In genomic region chr10:95681481-95681880, GRCm38 (mm10) we compare ENCODE assay signal across 12 mouse cellular contexts. TPM values are rescaled to one million over a fixed set of nuclear protein-coding genes. Genes with fewer than 3 reads are reported as not detected.
DNase-seq lines count a peak whose midpoint lies in the region; ATAC-seq lines count a peak whose summit lies in the region.
"Had no signal": no experiment of that assay in that cellular context is flagged by ENCODE, and none has a peak within 500 bp of the region (broad histone marks: within the 10 kb centered on the region; RNA-seq: fewer than 3 reads in every experiment).

No protein-coding gene starts in this region.

- intact Hi-C loops in heart, postnatal 25 days (cut with DNase I) = no loop called here

- H3K4me2 ChIP-seq in lung, embryonic 16.5 days (ENCODE audit: low read depth, low read length) = peak overlapping the region; percentile 16; the same call in 1 of the 2 replicates
- H3K4me2 ChIP-seq in intestine, embryonic 15.5 days (replicated peaks) = peak overlapping the region; percentile 42; the same call in 1 of the 2 replicates
- H3K4me2 ChIP-seq in midbrain, embryonic 15.5 days = peak overlapping the region; percentile 38

- no peaks in the 10 kb centered on the region for H3K27me3 ChIP-seq in lung, embryonic 16.5 days (ENCODE audit: control insufficient read depth, insufficient read depth, low read depth, low read length)
- H3K27me3 ChIP-seq in intestine, embryonic 15.5 days (replicated peaks) = no peaks in the 10 kb centered on the region
- H3K27me3 ChIP-seq in midbrain, embryonic 15.5 days (replicated peaks) = no peaks in the 10 kb centered on the region

- H3K4me1 ChIP-seq in lung, embryonic 16.5 days (replicated peaks; ENCODE audit: control insufficient read depth, insufficient read depth, low read length) = peaks cover 12% of the 10 kb centered on the region
- peaks cover 5% of the 10 kb centered on the region; the same call in 1 of the 2 replicates for H3K4me1 ChIP-seq in intestine, embryonic 15.5 days (replicated peaks)
- peaks cover 15% of the 10 kb centered on the region for H3K4me1 ChIP-seq in midbrain, embryonic 15.5 days

- DNase-seq in heart, adult 11 months = peak; percentile 50
- no peak for DNase-seq in heart, postnatal 25 days (ENCODE audit: low spot score)
- DNase-seq in lung, postnatal 14 days = no peak
- DNase-seq in right cerebral cortex, postnatal 14 days = no peak
- DNase-seq in frontal cortex, postnatal 36 days (ENCODE audit: low spot score in 2 of 2) = no peak
- DNase-seq: cerebellum, adult 2 months; retina, postnatal 1 day had no signal

- H3K4me3 ChIP-seq in lung, embryonic 16.5 days (ENCODE audit: low read length) = no peak overlapping the region
- no peak overlapping the region for H3K4me3 ChIP-seq in intestine, embryonic 15.5 days (replicated peaks)
- peak overlapping the region; percentile 23 for H3K4me3 ChIP-seq in midbrain, embryonic 15.5 days

- ATAC-seq in lung, embryonic 16.5 days (ENCODE audit: low read depth) = no peak
- ATAC-seq in intestine, embryonic 15.5 days = no peak; the same call in 1 of the 2 replicates
- ATAC-seq in midbrain, embryonic 15.5 days (replicated peaks) = no peak

- no peaks in the 10 kb centered on the region for H3K36me3 ChIP-seq in lung, embryonic 16.5 days (ENCODE audit: control insufficient read depth, insufficient read depth, low read length)
- no peaks in the 10 kb centered on the region for H3K36me3 ChIP-seq in intestine, embryonic 15.5 days
- H3K36me3 ChIP-seq in midbrain, embryonic 15.5 days (replicated peaks) = no peaks in the 10 kb centered on the region

- H3K9me3 ChIP-seq in lung, embryonic 16.5 days (ENCODE audit: control insufficient read depth, low read length) = no peaks in the 10 kb centered on the region
- H3K9me3 ChIP-seq in intestine, embryonic 15.5 days = no peaks in the 10 kb centered on the region
- H3K9me3 ChIP-seq in midbrain, embryonic 15.5 days = no peaks in the 10 kb centered on the region

- WGBS in lung, embryonic 16.5 days = 72% methylated on average over 4 of the region's 4 CpGs
- WGBS in intestine, embryonic 15.5 days = 75% methylated on average over 4 of the region's 4 CpGs
- 76% methylated on average over 4 of the region's 4 CpGs for WGBS in midbrain, embryonic 15.5 days

- no peak overlapping the region for H3K9ac ChIP-seq in lung, embryonic 16.5 days (ENCODE audit: low read length)
- H3K9ac ChIP-seq in intestine, embryonic 15.5 days = no peak overlapping the region
- H3K9ac ChIP-seq in midbrain, embryonic 15.5 days = no peak overlapping the region

- no peak overlapping the region for H3K27ac ChIP-seq in lung, embryonic 16.5 days (ENCODE audit: low read length)
- H3K27ac ChIP-seq in intestine, embryonic 15.5 days = no peak overlapping the region
- no peak overlapping the region for H3K27ac ChIP-seq in midbrain, embryonic 15.5 days

RNA-seq across cellular contexts. Expression of gene Anapc15-ps, which starts 8.2 kb away (rescaled TPM):
- not detected for total RNA-seq in heart, postnatal 25 days (2021)
- polyA plus RNA-seq in lung, embryonic 16.5 days (2015; fragmentation: Nextera tagmentation; extraction: Ambion mirVana) = 0.64 TPM in 1 of 2 replicates, not detected in the other
- not detected in 2 replicates for polyA plus RNA-seq in intestine, embryonic 15.5 days (2015; fragmentation: Nextera tagmentation; extraction: Ambion mirVana)
- 0.52 TPM in 1 of 2 replicates, not detected in the other for polyA plus RNA-seq in midbrain, embryonic 15.5 days (2015; fragmentation: Nextera tagmentation; extraction: Ambion mirVana)
- total RNA-seq: adrenal gland, postnatal 4 days; left cerebral cortex, adult 18-20 months had no signal
